ENCODE assay signal across 8 mouse cellular contexts in genomic region chr5:134582221-134582907, GRCm38 (mm10). TPM values are rescaled to one million over a fixed set of nuclear protein-coding genes. Genes with fewer than 3 reads are reported as not detected.
A peak's percentile ranks its signal among the peaks of the same experiment; 100 is the strongest.
DNase-seq lines count a peak whose midpoint lies in the region; ATAC-seq and TF ChIP-seq lines count a peak whose summit lies in the region.

No protein-coding gene starts in this region.

- in situ Hi-C loops in ES-E14 (cut with MboI; ENCODE audit: low sequenced_read_pairs in 2 of 2, unreplicated experiment in 2 of 2), result no loop called here

- H3K36me3 ChIP-seq in ES-E14 (ENCODE audit: control insufficient read depth, insufficient read depth, low read length, poor library complexity, severe bottlenecking), result peaks cover 6% of the 10 kb centered on the region
- H3K36me3 ChIP-seq in forebrain, embryonic 16.5 days (ENCODE audit: control insufficient read depth, insufficient read depth), result no peaks in the 10 kb centered on the region
- peaks cover 6% of the 10 kb centered on the region; the same call in 1 of the 2 replicates for H3K36me3 ChIP-seq in lung, embryonic 15.5 days

- peak overlapping the region; percentile 83 for H3K4me2 ChIP-seq in forebrain, embryonic 16.5 days (ENCODE audit: low read length)
- H3K4me2 ChIP-seq in lung, embryonic 15.5 days, result peak overlapping the region; percentile 80

- H3K4me3 ChIP-seq in ES-E14 (ENCODE audit: insufficient read depth in 1 of 2, low read depth in 1 of 2, low read length in 2 of 2, poor library complexity in 1 of 2, severe bottlenecking in 1 of 2), result peak overlapping the region; percentile 96 to 99
- H3K4me3 ChIP-seq in forebrain, embryonic 16.5 days (replicated peaks; ENCODE audit: low read length), result peak overlapping the region; percentile 98
- H3K4me3 ChIP-seq in lung, embryonic 15.5 days, result peak overlapping the region; percentile 79

- 10% methylated on average over 22 of the region's 30 CpGs for whole genome bisulfite sequencing in forebrain, embryonic 16.5 days
- WGBS in lung, embryonic 15.5 days, result 7% methylated on average over 29 of the region's 30 CpGs

- peak overlapping the region; percentile 99 for H3K9ac ChIP-seq in ES-E14 (ENCODE audit: insufficient read depth, low read depth, low read length, poor library complexity, severe bottlenecking)
- H3K9ac ChIP-seq in forebrain, embryonic 16.5 days (replicated peaks; ENCODE audit: low read depth, low read length), result peak overlapping the region; percentile 79
- H3K9ac ChIP-seq in lung, embryonic 15.5 days, result peak overlapping the region; percentile 98

- peak; percentile 96 for ATAC-seq in forebrain, embryonic 16.5 days
- ATAC-seq in lung, embryonic 15.5 days (ENCODE audit: borderline replicate concordance, extremely low read depth, low FRiP score, low TSS enrichment), result peak; percentile 94

- H3K9me3 ChIP-seq in ES-E14 (ENCODE audit: control insufficient read depth, insufficient read depth, low read depth, low read length), result no peaks in the 10 kb centered on the region
- no peaks in the 10 kb centered on the region for H3K9me3 ChIP-seq in forebrain, embryonic 16.5 days (ENCODE audit: control insufficient read depth, low read length)
- H3K9me3 ChIP-seq in lung, embryonic 15.5 days, result no peaks in the 10 kb centered on the region

- peak; percentile 96 for DNase-seq in ES-E14 (ENCODE audit: low read depth, low spot score)
- DNase-seq in cerebellum, adult 11-12 months, result peak; percentile 95
- DNase-seq in heart, postnatal 4 days, result peak; percentile 98
- peak; percentile 93 to 97 for DNase-seq in layer of hippocampus, adult 8-10 months (ENCODE audit: low spot score in 2 of 2)
- DNase-seq in ovary, adult 18-20 months (ENCODE audit: low spot score), result peak; percentile 91
- peak; percentile 98 for DNase-seq in thymus, postnatal 0 days (ENCODE audit: low spot score)

- no peaks in the 10 kb centered on the region for H3K27me3 ChIP-seq in forebrain, embryonic 16.5 days (replicated peaks; ENCODE audit: control insufficient read depth, insufficient read depth, low read length)
- no peaks in the 10 kb centered on the region for H3K27me3 ChIP-seq in lung, embryonic 15.5 days

- H3K4me1 ChIP-seq in ES-E14 (ENCODE audit: control insufficient read depth in 2 of 2, insufficient read depth in 2 of 2, low read length in 2 of 2, poor library complexity in 1 of 2), result peaks cover 0 to 2% of the 10 kb centered on the region in 2 experiments; a peak in 1 of 4 replicates
- H3K4me1 ChIP-seq in forebrain, embryonic 16.5 days (replicated peaks; ENCODE audit: control insufficient read depth, insufficient read depth, low read length), result peaks cover 9% of the 10 kb centered on the region
- peaks cover 14% of the 10 kb centered on the region for H3K4me1 ChIP-seq in lung, embryonic 15.5 days

- H3K27ac ChIP-seq in ES-E14 (ENCODE audit: insufficient read depth, low read depth, low read length, poor library complexity, severe bottlenecking), result no peak overlapping the region; the same call in 1 of the 2 replicates
- H3K27ac ChIP-seq in forebrain, embryonic 16.5 days (ENCODE audit: low read length), result no peak overlapping the region
- 0 out of 2 replicates have a peak overlapping the region, but pooled peaks have one; percentile 49 for H3K27ac ChIP-seq in lung, embryonic 15.5 days

TF ChIP-seq in ES-E14, 5 proteins besides CTCF, POLR2A, EP300 and RAD21:
- TF ChIP-seq ZC3H11A (IDR thresholded peaks at IDR 0.05; ENCODE audit: borderline replicate concordance, low read depth, low read length) (no peak), MAFK (IDR thresholded peaks at IDR 0.05; ENCODE audit: insufficient read depth, low read depth, low read length) (no peak), CHD2 (IDR thresholded peaks at IDR 0.05; ENCODE audit: low read depth, low read length) (no peak), ZNF384 (IDR thresholded peaks at IDR 0.05; ENCODE audit: low read depth, low read length) (no peak), HCFC1 (IDR thresholded peaks at IDR 0.05; ENCODE audit: borderline replicate concordance, insufficient read depth, low read length) (no peak)
TF ChIP-seq in ES-E14: peak in this region for 0.

RNA-seq across cellular contexts. Expression of gene Rfc2, which starts 1.2 kb away (rescaled TPM):
- total RNA-seq in ES-E14 (2012; rRNA removed), result 165 and 168 TPM in 2 replicates
- polyA plus RNA-seq in forebrain, embryonic 16.5 days (2015; fragmentation: Nextera tagmentation; extraction: Ambion mirVana), result 212 and 215 TPM in 2 replicates
- total RNA-seq in heart, postnatal 4 days (2021), result 10 to 100 TPM; 75.2 to 78.2 TPM
- total RNA-seq in layer of hippocampus, adult 8-10 months (2022), result 10 to 100 TPM; 50.2 to 60.7 (median 55.7) TPM
- polyA plus RNA-seq in lung, embryonic 15.5 days (2015; fragmentation: Nextera tagmentation; extraction: Ambion mirVana), result 292 and 304 TPM in 2 replicates
- 262 and 278 TPM in 2 replicates for polyA plus RNA-seq in thymus, postnatal 0 days (2015; fragmentation: Nextera tagmentation; extraction: Ambion mirVana)

RNA-seq across cellular contexts. Expression of gene Syna, which starts 22.4 kb away (rescaled TPM):
- 0.16 and 0.18 TPM in 2 replicates for total RNA-seq in ES-E14 (2012; rRNA removed)
- polyA plus RNA-seq in forebrain, embryonic 16.5 days (2015; fragmentation: Nextera tagmentation; extraction: Ambion mirVana), result 0.41 and 0.86 TPM in 2 replicates
- total RNA-seq in heart, postnatal 4 days (2021), result not detected
- total RNA-seq in layer of hippocampus, adult 8-10 months (2022), result 1 to 10 TPM; 3.3 to 4.4 (median 3.7) TPM
- polyA plus RNA-seq in lung, embryonic 15.5 days (2015; fragmentation: Nextera tagmentation; extraction: Ambion mirVana), result 0.19 and 0.33 TPM in 2 replicates
- polyA plus RNA-seq in thymus, postnatal 0 days (2015; fragmentation: Nextera tagmentation; extraction: Ambion mirVana), result 0.08 and 0.09 TPM in 2 replicates

RNA-seq across cellular contexts. Expression of gene Clip2, which starts 30.1 kb away (rescaled TPM):
- total RNA-seq in ES-E14 (2012; rRNA removed), result 7.9 and 10.5 TPM in 2 replicates
- 16.2 and 16.6 TPM in 2 replicates for polyA plus RNA-seq in forebrain, embryonic 16.5 days (2015; fragmentation: Nextera tagmentation; extraction: Ambion mirVana)
- total RNA-seq in heart, postnatal 4 days (2021), result 10 to 100 TPM; 13.0 to 14.2 TPM
- total RNA-seq in layer of hippocampus, adult 8-10 months (2022), result 100 to 1,000 TPM in 2 of 4 experiments, 10 to 100 TPM in 2; 92.3 to 109 (median 102) TPM
- 4.6 TPM in 2 replicates for polyA plus RNA-seq in lung, embryonic 15.5 days (2015; fragmentation: Nextera tagmentation; extraction: Ambion mirVana)
- 1.3 TPM in 2 replicates for polyA plus RNA-seq in thymus, postnatal 0 days (2015; fragmentation: Nextera tagmentation; extraction: Ambion mirVana)

RNA-seq across cellular contexts. Expression of gene Lat2, which starts 32.5 kb away (rescaled TPM):
- total RNA-seq in ES-E14 (2012; rRNA removed), result 3.6 and 4.3 TPM in 2 replicates
- polyA plus RNA-seq in forebrain, embryonic 16.5 days (2015; fragmentation: Nextera tagmentation; extraction: Ambion mirVana), result 3.0 and 5.3 TPM in 2 replicates
- total RNA-seq in heart, postnatal 4 days (2021), result 1 to 10 TPM; 2.9 to 4.3 TPM
- total RNA-seq in layer of hippocampus, adult 8-10 months (2022), result 10 to 100 TPM in 2 of 4 experiments, 1 to 10 TPM in 2; 3.2 to 20.7 (median 11.6) TPM
- polyA plus RNA-seq in lung, embryonic 15.5 days (2015; fragmentation: Nextera tagmentation; extraction: Ambion mirVana), result 2.6 and 2.9 TPM in 2 replicates
- polyA plus RNA-seq in thymus, postnatal 0 days (2015; fragmentation: Nextera tagmentation; extraction: Ambion mirVana), result 6.7 and 6.9 TPM in 2 replicates

RNA-seq across cellular contexts. Expression of gene Eif4h, which starts 56.9 kb away (rescaled TPM):
- total RNA-seq in ES-E14 (2012; rRNA removed), result 263 and 322 TPM in 2 replicates
- 405 and 411 TPM in 2 replicates for polyA plus RNA-seq in forebrain, embryonic 16.5 days (2015; fragmentation: Nextera tagmentation; extraction: Ambion mirVana)
- 100 to 1,000 TPM; 250 to 262 TPM for total RNA-seq in heart, postnatal 4 days (2021)
- total RNA-seq in layer of hippocampus, adult 8-10 months (2022), result 100 to 1,000 TPM; 278 to 306 (median 300) TPM
- 506 and 532 TPM in 2 replicates for polyA plus RNA-seq in lung, embryonic 15.5 days (2015; fragmentation: Nextera tagmentation; extraction: Ambion mirVana)
- polyA plus RNA-seq in thymus, postnatal 0 days (2015; fragmentation: Nextera tagmentation; extraction: Ambion mirVana), result 385 and 414 TPM in 2 replicates
